Mouse (Mus musculus) hindlimb bud, embryonic 11.5 days (tissue): Measurements from ENCODE around the gene Fbxl18.
"Not testable (repeated sequence)": the region's sequence is repeated elsewhere in the genome, so short reads cannot be mapped to it uniquely, and the experiment has no call there.

ENCODE experiments used
- DNase-seq: peaks from one replicate; pipeline ENCODE4 v3.0.0-alpha.2; 2012; ENCODE audit warnings: low read depth, low spot score; ENCODE audit errors: extremely low spot score

Gene Fbxl18

DNA sequence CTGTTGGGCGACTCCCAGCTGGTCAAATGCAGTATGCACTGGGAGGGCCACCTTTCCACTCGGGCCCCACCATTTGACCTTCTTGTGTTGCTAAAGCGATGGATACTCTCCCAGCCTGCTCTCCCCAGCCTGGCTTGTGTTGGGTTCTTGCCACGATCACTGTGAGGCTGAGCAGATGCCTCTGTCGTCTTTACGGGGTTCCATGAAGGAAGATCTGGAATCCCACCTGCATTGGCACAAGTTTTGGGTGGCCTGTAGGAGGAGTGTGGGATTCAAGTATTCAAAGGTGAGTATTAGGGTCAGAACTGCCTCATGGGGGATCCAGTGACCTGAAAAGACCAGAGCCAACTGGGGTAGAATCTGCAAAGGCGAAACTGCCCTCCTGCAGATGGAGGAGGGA is 5.4 kb upstream of the Fbxl18 start:
- DNase-seq, result no peak

DNA sequence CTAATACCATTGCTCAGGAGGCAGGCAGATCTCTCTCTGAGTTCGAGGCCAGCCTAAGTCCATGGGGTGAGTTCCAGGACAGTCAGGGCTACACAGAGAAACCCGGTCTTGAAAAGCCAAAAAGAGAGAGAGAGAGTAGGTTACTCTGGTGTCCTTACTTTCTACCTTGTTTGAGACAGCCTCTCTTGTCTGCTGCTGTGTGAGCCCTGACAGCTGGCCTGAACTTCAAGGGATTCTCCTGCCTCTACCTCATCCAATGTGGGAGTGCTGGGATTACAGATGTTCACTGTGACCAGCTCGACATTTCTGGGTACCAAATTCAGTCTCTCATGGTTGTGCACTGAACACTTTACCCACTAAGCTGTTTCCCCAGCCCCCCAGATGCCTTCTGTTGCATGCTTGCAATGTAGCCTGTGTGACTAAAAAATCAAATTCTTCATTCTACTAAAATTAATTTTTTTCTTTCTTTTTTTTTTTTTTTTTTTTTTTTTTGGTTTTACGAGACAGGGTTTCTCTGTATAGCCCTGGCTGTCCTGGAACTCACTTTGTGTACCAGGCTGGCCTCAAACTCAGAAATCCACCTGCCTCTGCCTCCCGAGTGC is 4.8 kb upstream of the Fbxl18 start:
- DNase-seq, result no peak

DNA sequence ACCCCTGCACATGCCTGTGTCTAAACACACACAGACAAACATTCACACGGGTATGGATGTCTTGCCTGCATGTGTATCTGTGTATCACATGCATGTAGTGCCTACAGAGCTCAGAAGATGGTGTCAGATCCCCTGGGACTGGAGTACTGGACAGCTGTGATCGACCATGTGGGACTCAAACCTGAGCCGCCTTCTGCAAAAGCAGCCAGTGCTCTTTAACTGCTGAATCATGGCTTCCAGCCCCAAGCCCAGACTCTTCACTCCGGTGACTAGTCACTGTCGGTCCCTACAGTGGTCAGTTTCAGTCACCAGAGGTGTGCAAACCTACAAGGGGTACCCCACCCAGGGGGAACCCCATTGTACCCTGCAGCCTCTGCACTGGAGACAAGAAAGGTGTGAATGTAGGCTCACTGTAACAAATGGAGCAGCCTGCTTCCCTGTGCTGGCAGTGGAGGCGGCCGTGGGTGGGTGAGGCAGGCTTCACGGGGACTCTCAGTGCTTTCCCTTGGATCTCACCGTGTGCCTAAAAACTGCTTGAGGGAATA is 3.9 kb upstream of the Fbxl18 start:
- no peak for DNase-seq

DNA sequence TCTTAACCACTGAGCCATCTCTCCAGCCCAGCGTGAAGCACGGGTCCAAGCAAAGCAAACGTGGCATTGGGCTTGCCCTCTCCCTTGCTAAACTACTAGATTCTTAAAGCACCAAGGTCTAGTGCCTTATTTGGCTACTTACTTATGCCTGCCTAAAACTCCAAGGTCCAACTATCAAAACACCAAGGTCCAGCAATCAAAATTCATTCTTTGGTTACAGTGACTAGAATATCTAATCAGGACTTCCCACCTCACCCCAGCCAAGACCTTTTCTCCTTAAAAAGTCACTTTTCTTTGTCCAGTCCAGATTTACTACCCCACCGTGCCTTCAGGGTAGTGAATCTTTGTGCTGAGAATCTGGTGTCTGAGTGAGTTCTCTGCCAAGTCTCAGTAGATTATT is 3.1 kb upstream of the Fbxl18 start:
- DNase-seq, result no peak

DNA sequence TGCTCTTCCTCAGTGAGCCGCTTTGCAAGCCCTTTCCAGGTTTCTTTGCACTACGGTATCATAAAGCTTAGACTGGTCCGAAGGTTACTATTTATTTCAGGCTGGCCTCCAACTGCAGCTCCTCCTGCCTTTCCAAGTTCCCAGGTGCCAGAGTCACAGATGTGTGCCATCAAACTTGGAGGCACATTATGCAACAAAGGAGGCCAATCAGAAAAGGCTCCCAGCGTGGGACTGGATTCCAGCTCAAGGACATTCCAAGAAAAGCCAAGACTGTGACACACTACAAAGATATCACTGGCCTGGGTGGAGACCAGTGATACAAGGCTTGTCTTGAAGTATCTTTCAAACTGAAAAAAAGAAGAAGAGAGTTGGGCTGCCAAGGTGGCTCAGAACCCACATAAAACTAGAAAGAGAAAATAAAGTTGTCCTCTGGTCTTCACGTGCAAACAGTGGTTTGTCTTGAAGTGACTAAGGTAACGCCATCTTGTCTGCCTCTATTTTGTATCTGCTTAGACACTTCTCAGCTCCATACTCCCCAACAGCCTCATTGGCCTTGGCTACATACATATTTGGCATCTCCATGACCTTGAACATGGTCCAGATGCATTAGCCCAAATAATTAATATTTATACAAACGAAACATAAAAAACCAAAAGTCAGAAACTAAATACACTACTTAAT is 2.5 kb upstream of the Fbxl18 start:
- DNase-seq, result no peak

DNA sequence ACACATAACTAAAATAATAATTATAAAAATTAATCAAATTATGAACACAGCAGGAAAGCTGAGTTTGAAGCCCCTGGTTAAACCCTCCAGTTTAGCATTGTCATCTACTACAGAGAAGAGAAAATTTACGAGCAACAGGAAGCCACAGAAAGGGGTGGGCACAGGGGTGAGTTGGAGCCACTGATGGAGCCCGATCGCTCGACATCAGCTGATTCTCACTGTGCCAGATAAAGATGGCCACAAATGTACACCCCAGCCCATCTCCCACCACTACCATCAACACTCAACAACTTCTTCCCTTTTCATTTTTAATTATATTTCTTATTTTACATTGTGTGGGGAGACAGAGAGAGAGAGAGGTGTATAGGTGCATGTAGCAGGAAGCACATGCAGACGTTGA is 1.5 kb upstream of the Fbxl18 start:
- no peak for DNase-seq

DNA sequence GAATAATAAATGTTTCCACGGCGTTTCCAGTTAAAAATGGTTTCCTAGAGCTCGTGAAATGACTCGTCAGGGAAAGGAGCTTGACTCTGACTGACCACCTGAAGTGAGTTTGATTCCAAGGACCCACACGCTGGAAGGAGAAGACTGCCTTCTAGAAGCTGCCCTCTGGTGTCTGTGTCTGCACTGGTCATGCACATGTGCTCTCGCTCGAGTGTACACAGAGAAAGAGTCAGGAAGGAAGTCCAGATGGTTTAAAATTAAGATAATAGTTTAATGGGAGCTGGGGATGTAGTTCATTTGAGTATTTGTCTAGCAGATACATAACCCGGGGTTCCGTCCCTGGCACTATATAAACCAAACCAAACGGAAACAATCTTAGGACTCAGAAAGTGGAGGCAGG is 971 bp upstream of the Fbxl18 start:
- DNase-seq, result no peak

DNA sequence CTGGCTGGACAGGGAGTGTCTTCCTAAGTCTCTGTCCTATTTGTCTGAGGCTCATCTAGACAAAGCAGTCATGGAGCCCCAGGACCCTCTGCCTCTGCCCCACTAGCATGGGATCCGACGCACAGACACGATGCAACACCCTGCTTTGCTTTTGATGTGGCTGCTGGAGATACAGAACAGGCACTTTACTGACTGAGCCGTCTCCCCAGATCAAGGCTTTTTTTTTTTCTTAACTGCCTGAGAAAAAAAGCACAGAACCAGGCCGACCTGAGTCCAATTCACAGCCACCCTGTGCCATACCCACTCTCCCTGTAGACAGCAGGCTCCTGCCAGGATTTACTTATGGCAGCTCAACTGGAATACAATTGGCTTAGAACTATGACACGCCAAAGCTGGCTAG is 3.8 kb downstream of the Fbxl18 start:
- no peak for DNase-seq

DNA sequence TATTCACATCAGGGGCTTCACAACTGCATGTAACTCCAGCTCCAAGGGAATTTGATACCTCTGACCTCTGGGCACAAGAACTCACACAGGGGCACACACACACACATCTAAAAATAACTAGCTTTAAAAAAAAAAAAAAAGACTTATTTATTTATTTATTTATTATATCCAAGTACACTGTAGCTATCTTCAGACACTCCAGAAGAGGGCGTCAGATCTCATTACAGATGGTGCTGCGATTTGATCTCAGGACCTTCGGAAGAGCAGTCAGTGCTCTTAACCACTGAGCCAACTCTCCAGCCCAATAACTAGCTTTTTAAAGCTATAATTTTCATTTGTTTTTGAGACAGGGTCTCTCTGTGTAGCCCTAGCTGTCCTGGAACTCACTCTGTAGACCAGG is 7.7 kb downstream of the Fbxl18 start:
- not testable (repeated sequence) for DNase-seq

DNA sequence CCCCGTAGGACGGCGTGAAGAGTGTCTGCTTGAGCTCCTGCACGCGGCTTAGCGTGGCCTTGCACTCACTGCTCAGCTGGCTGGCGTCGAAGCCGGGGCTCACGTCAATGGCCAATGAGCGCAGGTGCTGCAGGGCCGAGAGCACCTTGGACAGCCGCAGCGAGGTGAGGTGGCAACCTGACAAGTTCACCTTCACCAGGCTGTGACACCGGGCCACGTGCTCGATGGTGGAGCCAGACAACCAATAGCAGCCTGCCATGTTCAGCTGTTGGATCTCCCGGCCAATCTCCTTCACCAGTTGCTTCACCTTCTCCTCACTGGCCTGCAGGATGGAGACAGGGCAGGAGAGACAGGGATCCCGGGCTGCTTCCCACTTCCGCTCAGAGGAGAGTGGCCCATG is 8.5 kb downstream of the Fbxl18 start:
- DNase-seq, result no peak

DNA sequence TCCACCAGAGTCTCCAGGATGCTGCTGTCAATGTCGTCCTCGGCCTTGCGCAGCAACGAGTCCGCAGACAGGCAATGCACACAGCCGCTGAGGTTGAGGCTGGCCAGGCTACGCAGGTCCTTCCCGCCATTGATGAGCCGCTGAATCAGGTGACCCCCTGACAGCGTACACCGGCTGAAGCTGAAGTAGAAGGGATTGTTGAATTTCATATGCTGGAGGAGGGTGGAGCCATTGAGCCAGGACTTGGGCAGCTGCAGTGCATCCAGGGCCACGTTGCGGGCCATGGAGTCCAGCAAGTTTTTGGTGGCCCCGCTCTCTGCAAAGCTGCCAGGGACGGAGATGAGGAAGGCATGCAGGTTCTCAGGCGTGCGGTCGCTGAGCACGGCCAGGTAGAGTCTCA is 9.0 kb downstream of the Fbxl18 start:
- DNase-seq, result no peak

DNA sequence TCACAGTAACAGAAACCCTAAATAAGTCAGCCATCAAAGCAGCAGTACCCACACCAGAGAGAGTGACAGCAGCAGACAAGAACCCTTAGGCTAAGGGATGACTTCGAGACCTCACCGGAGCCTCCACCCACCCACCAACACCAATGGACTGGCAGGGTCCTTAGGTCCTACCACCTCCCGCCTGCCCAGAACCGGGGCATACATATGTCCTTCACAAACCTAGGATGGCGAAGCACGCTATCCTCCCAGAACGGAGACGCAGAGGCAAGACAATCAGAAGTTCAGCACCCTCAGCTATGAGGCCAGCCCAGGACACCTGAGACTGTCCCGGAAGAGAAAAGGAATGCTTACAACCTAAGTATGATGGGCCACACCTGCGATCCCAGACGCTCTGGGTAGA is 12.8 kb downstream of the Fbxl18 start:
- DNase-seq, result no peak

DNA sequence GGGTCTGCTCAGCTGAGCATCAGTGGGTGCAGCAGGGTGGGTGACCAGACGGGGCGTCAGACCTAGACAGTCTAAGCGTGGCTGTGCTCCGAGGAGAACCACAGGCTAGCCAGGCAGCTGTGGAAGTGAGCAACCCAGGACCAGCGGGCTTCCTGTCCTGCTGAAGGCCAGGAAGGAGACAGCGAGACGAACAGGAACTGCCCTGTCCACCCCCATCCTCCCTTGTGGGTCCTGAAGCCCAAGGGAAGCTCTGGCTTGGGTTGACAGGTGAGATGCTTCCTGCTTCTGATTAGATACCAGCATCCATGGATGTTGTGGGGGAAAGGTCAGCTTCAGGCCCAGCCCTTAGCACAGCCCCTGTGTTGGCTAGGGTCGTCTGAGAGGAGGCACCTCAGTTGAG is 13.3 kb downstream of the Fbxl18 start:
- DNase-seq, result no peak

DNA sequence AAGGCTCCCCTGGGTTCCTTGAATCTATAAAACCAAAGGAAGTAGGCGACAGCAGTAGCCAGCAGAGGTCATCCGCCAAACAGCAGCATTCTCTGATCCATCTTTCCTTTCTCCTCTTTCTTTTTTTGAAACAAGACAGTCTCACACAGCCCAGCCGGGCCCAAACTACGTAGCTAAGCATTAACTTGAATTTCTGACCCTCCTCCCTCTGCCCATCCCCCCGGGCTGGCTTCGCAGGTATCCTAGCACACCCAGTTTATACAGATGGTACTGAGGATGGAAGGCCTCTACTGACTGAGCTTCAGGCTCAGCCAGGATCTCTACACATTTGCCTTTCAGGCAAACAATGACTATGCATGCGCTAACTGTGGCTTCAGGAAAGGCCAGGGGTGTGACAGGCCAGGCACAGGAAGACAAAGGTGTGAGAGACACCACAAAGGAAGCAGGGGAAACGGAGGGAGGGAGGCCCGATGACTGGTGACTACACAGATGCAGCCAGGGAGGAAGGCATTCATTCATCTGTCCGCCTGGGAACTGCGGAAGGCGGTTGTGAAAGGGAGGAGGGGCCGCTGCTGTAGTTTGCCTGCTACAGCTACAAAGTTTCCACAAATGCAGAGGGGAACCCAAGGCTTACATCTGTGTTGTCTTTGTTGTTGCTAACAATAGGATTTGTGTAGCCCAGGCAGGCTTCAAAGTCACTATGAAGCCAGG is 14.3 kb downstream of the Fbxl18 start:
- no peak for DNase-seq

DNA sequence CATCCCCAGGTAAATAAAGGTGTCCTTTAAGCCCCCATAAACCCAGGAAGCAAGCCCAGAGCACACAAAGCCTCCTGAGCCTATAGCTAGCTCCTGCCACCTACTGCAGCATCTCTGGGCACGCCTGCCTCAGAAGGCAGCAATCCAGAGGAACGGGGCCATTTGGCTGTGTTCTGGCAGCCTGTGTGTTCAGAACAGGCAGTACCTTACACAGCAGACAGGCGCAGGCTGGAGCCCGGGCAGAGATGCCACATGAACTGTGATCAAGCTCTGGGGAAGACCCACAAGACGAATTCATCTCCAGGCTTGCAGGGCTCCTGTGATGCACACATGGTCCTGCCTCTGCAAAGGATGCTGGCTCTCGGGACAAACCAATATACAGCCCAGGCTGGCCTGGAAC is 15.0 kb downstream of the Fbxl18 start:
- DNase-seq, result no peak

DNA sequence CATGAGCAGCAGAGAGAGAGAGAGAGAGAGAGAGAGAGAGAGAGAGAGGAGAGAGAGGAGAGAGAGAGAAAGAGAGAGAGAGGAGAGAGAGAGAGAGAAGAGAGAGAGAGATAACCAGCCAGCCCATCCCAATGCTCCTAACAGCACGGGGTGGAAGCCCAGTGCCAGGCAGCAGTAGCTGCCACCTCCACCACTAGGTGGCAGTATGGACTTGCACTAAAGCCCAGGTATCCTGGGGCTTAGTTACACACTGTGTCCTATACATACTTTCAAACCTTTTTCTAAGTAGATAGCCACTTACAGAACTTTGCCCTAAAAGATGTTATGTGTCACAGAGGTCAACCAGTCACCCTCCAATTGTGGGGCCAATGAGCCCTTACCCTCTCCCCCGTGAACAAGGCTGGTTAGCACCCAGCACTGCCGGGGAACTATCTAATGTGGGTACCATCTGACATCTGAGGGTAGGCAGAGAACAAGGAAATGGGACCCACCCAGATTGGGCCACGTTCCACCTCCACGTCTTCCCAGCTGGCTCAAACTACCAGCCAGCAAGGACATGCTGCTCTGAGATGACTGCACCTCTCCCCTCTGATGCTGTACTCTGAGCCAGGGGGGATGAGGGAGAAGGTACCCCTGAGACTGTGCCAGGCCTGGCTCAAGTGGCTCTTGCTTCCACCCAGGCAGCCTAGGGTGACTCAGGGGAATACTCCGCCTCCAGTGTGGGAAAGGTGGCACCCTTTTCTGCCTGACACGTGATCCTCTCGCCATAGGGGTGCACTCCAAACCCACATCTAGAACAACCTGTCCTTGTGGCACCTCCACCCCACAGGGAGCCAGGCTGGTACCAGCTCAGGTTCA is 15.7 kb downstream of the Fbxl18 start:
- peak; percentile 86 for DNase-seq

DNA sequence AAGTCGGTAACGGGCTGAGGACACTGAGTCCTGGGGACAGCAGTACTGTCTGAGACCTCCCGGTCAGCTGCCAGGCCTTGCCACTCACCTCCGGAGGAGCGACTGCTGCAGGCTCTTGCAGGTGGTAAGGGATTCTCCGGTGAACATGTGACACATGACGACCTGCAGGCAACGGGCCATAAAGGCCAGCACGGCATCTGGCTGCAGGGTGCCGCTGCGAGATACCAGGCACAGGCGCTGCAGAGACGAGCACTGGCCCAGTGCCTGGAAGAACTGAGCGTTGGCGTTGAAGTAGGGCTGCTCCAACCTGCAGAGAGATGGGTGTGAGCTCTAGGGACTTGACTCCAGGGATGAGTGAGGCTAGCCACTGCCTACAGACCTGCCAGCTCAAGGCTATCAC is 16.7 kb downstream of the Fbxl18 start:
- DNase-seq, result no peak

DNA sequence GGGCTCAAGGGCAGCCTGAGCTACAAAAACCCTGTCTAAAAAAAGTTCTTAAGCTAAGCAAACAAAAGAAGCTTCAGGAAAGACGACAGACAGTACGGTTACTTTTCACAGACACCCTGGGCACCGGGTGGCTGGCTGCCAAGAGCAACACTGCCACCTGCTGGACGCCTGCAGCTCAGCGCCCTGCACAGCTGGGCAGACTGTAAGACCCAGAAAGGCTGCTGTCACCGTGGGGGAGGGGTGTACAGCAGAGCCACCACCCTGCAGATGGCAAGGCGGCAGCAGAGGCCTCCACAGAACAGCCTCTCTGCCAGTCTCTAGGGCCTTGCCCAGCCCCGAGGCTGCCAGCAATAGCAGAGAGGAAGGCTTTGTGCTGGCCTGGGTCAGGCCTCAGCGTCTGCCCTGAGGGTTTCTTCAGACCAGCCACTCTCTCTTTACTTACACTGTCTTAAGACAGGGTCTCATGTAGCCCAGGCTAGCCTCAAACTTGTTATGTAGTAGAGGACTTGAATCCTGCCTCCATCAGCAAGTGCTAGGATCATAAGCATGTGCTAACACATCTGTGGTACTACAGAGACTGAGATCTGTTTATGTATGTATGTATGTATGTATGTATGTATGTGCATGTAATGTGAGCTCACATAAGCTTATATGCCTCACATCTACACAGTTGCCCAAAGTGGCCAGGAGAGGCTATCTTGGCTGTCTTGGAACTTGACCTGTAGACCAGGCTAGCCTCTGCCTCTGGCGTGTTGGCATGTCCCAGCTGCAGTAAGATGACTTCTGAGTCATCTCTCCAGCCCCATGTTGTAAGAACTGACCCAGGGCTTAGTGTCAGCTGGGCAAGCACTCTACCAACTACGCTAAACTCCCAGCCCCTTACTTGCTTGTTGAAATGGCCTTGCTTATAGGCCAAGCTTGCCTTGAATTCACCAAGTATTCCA is 17.6 kb downstream of the Fbxl18 start:
- DNase-seq, result no peak

DNA sequence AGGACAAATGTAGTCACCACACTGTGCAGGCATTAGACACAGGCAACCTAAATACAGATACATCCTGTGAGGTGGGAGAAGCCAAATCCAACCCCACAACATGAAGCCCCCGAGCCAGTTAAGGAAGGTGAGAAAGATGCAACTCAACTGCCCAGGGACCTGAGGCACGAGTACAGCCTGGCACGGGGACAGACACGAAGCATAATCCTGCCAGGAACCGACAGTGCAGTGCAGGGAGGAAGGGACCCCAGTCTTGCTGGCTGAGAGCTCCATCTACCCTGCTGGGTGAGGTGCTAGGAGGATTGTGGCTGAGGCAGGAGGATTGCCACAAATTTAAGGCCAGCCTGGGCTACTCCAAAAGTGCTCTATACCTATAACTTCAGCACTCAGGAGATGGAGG is 18.3 kb downstream of the Fbxl18 start:
- DNase-seq, result no peak

DNA sequence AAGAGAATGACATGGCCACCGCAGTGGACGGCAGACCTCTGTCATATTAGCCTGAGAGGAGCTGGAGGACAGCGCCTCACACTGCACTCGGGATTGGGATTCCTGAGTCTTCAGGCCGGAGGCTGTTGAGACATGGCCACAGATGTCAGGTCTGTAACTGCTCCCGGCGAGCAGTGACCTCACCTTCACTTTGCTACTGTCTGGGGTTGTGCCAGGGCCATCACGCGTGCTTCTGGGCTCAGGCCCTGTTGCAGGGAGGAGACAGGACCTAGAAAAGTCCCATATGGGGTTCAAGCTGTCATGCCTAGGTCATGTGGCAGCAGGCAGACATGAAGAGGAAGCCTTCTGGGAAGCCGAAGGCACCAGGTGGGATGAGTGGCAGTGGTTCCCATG is 19.7 kb downstream of the Fbxl18 start:
- DNase-seq, result no peak
